In genomic region chr11:102487901-102488300, GRCm38 (mm10) we compare ENCODE assay signal across 23 mouse cellular contexts. TPM values are rescaled to one million over a fixed set of nuclear protein-coding genes. Genes with fewer than 3 reads are reported as not detected.
"Had no signal": no experiment of that assay in that cellular context is flagged by ENCODE, and none has a peak within 500 bp of the region (broad histone marks: within the 10 kb centered on the region; RNA-seq: fewer than 3 reads in every experiment).

No protein-coding gene starts in this region.

- H3K4me2 ChIP-seq: limb, embryonic 12.5 days; limb, embryonic 15.5 days; liver, embryonic 11.5 days; liver, embryonic 15.5 days; midbrain, embryonic 13.5 days; neural tube, embryonic 13.5 days; stomach, embryonic 15.5 days had no signal

- ATAC-seq: midbrain, embryonic 13.5 days; midbrain, embryonic 16.5 days had no signal

- H3K27me3 ChIP-seq: limb, embryonic 12.5 days; limb, embryonic 15.5 days; liver, embryonic 15.5 days; midbrain, embryonic 13.5 days; neural tube, embryonic 13.5 days; stomach, embryonic 15.5 days had no signal

- H3K27ac ChIP-seq: kidney, postnatal 0 days; limb, embryonic 12.5 days; limb, embryonic 15.5 days; liver, embryonic 15.5 days; midbrain, embryonic 10.5 days; midbrain, embryonic 13.5 days; neural tube, embryonic 13.5 days; stomach, embryonic 15.5 days had no signal

- H3K9me3 ChIP-seq: limb, embryonic 12.5 days; limb, embryonic 15.5 days; liver, embryonic 15.5 days; midbrain, embryonic 10.5 days; midbrain, embryonic 13.5 days; neural tube, embryonic 13.5 days; stomach, embryonic 15.5 days had no signal

- H3K4me3 ChIP-seq: limb, embryonic 12.5 days; limb, embryonic 15.5 days; liver, embryonic 15.5 days; midbrain, embryonic 10.5 days; midbrain, embryonic 13.5 days; myocyte; neural tube, embryonic 13.5 days; stomach, embryonic 15.5 days had no signal

- DNase-seq: kidney, adult 2 months; kidney, postnatal 25 days; left cerebral cortex, postnatal 4 days; lung, adult 2 months; lung, postnatal 14 days; lung, postnatal 4 days; retina, postnatal 1 day; right cerebral cortex, postnatal 25 days; spleen, adult 18-20 months; thymus, postnatal 25 days had no signal

- H3K4me1 ChIP-seq: limb, embryonic 12.5 days; limb, embryonic 15.5 days; midbrain, embryonic 10.5 days; midbrain, embryonic 13.5 days; neural tube, embryonic 13.5 days; stomach, embryonic 15.5 days had no signal

- H3K9ac ChIP-seq: limb, embryonic 12.5 days; limb, embryonic 15.5 days; liver, embryonic 15.5 days; midbrain, embryonic 13.5 days; neural tube, embryonic 13.5 days; stomach, embryonic 15.5 days had no signal

RNA-seq across cellular contexts. Expression of gene Fam171a2, which starts 40.4 kb away (rescaled TPM):
- total RNA-seq: monocyte, adult 5-6 weeks; neutrophil, adult 5-6 weeks had no signal
